Mouse (Mus musculus) thymus, postnatal 4 days (tissue): Measurements from ENCODE around the gene Fam107a.

Source experiments
- DNase-seq: peaks from one replicate; pipeline ENCODE4 v3.0.0; 2021

Gene Fam107a

GRCm38 (mm10) chr14:8251330-8251885 lies 66.4 kb downstream of the Fam107a start:
- no peak for DNase-seq

- no peak for DNase-seq
Measured at GRCm38 (mm10) chr14:8250141-8250871, 67.5 kb downstream of the Fam107a start.

- no peak for DNase-seq
Measured at GRCm38 (mm10) chr14:8249206-8249605, 68.6 kb downstream of the Fam107a start.

- no peak for DNase-seq
Measured at GRCm38 (mm10) chr14:8246878-8247277, 70.9 kb downstream of the Fam107a start.
